Mouse (Mus musculus) 3T3-L1 (cell line): Measurements from ENCODE around the gene Mlf2.

Source experiments
- DNase-seq: peaks from one replicate; pipeline ENCODE4 v3.0.0-alpha.2; 2015; ENCODE audit warnings: low read depth, low spot score

The Mlf2 gene

DNA sequence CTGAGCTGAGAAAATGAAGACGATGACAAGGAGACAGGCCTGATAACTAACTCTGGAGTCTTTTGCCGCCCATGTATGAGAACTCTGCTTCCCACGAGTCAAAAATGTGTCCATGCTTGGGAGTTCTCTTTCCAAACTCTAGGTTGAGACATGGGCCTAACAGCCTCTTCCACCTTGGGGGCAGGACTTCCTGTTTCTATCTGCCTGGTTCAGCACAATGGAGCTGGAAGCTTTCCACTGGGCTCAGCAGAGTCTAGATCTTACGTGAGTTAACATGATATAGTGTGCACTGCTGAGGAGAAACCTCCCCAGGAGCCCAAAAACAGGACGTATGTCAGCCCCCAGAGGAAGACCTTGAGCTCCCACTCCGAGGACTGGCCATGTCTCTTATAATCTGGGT, 18.0 kb upstream of the Mlf2 start:
- DNase-seq = peak; percentile 20

GRCm38 (mm10) chr6:124913721-124914285, 17.4 kb upstream of the Mlf2 start:
- no peak for DNase-seq

DNA sequence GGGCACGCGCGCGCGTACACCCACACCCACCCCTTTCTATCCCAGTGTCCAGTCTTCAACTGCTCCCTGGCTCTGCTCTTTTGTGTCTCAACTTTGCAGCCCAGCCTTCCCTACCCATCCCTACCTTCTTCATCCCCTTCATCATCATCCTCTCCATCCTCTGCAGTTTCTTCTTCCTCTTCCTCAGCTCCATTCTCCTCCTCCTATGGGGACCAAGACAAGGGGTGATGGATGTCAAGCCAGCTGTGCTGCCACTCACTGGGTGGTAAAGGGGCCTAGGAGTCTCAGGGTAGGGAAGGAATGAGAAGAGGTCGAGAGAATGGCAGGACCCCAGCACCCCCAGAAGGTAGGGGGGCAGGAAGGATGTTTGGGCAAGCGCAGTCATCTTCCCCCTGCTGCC, 16.7 kb upstream of the Mlf2 start:
- DNase-seq = no peak

GRCm38 (mm10) chr6:124915160-124915941, 15.8 kb upstream of the Mlf2 start:
- DNase-seq = no peak

- DNase-seq = peak; percentile 62
These were observed 15.1 kb upstream of the Mlf2 start for GRCm38 (mm10) chr6:124915942-124916694.

DNA sequence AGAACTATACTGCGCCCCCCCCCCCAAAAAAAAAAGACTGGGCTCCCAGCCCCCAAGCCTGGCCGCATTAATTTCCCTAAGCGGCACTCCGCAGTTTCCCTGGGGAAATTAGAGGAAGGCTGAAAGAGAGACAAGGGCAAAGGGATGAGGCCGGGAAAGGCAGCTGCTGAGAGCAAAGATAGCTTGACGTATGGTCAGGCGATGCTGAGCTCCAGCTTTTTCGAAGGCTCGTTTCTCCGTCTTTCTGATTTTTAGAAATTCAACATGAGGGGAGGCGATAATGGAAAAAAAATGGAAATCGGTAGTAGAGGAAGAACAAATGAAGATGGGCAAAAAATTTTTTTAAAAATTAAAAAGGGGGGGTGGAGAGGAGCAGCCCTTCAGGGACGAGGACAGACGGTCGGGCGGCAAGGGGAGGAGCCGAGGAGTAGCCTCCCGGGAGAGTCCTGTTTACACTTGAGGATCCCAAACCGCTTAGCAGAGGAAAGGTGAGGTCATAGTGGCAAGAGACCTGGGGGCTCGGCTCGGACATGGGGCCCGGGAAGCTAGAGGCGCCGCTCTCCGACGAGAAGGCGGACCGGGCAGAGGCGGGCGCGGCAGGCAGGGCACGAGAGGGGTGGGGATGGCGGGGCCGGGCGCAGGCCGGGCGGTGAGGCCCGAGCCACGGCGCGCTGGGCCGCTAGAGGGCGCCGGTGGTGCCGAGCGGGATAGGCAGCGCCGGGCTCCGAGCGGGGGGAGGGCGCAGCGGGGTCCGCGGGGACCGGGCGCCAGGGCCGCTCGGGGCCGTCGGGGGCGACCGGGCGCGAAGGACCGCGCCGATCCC, 14.3 kb upstream of the Mlf2 start:
- peak; percentile 82 for DNase-seq

- peak; percentile 96 for DNase-seq
These were observed 13.5 kb upstream of the Mlf2 start for GRCm38 (mm10) chr6:124917518-124918330.

- no peak for DNase-seq
These were observed 12.9 kb upstream of the Mlf2 start for GRCm38 (mm10) chr6:124918331-124918690.

GRCm38 (mm10) chr6:124918890-124919627, 12.1 kb upstream of the Mlf2 start:
- no peak for DNase-seq

DNA sequence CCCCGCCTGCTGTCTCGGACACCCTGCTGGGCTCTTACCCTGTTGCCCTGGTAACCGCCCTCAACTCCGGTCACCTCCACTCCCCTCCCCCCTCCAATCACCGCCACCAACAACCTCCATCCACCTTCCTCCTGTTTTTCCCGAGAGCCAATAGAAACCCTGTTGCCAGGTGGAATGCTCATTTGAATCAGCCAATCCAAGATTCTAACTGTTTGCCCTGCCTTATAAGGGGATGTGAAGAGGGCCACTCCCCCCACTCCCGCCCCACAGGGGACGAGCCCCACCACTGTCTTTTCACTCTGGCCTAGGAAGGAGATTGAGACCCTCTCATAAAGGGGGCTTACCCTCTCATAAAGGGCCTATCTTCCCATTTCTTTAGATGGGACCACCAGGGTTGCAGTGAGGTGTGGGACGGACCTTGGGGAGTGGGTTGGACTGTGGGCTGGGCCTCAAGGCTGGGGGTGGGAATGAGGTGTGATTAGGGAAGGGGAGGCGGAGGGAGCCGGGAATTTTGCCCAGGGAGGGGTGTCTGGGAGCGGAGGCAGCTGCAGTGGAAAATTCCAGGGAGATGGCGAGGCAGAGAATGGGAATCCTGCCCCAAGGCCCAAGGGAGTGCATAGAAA, 11.4 kb upstream of the Mlf2 start, which contains the start of gene Ptms:
TSS of gene Ptms (minus strand) at position 409 of the 623 bp plus-strand sequence.
- DNase-seq = peak; percentile 100

DNA sequence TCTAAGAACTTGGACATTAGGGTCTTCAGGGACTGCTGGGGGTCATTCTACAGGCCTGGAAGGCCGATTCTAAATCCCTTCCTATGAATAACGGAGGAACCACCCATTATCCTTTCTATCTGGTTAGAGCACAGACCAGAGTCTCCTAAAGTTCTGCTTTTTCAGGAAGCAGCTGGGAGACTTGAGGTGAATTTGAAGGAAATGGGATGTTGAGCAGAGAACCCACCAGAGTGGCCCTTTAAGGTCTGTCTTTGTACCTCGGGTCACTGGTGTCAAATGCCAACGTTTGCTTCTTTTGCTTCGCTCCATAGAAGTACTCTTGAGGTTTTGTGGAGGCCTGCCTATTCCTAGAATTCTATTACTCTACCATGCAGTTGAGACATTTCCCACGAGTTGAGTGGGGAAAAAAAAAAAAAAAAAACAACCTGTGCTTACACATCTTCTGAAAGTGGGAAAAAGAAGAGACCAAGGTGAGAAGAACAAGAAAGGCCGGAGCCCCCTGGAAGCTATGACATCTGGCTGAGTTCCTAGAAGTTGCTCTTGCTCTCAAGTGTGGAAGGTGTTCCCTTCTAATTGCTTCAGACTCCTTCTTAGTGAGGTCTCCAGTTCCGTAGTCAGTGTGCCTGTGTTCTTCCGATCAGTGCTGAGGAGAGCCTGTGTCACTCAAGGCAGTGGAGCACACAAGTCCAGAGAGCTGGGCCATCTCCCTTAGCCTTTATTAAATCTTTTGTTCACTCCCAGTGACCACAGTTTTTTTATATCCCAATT, 10.7 kb upstream of the Mlf2 start:
- DNase-seq = no peak

DNA sequence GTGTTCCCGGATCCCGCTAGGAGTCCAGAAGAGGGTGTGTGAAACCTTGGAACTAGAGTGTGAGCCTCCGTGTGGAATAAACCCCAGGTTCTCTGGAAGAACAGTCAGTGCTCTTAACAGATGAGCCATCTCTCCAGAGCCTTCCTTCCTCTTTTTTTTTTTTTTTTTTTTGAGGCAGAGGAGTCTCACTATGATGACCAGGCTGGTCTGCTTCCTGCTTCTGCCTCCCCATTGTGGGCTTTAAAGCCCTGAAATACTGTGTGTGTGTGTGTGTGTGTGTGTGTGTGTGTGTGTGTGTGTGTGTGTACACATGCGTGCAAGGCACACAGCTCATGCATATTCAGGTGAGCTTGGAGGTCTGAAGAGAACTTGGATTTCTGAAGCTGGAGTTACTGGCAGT, 9.6 kb upstream of the Mlf2 start:
- DNase-seq = peak; percentile 21

- DNase-seq = no peak
These were observed 5.9 kb upstream of the Mlf2 start for GRCm38 (mm10) chr6:124925173-124925793.

GRCm38 (mm10) chr6:124925941-124926340, 5.2 kb upstream of the Mlf2 start:
- peak; percentile 49 for DNase-seq

- DNase-seq = peak; percentile 71
These were observed 955 bp upstream of the Mlf2 start for GRCm38 (mm10) chr6:124930231-124930630.

DNA sequence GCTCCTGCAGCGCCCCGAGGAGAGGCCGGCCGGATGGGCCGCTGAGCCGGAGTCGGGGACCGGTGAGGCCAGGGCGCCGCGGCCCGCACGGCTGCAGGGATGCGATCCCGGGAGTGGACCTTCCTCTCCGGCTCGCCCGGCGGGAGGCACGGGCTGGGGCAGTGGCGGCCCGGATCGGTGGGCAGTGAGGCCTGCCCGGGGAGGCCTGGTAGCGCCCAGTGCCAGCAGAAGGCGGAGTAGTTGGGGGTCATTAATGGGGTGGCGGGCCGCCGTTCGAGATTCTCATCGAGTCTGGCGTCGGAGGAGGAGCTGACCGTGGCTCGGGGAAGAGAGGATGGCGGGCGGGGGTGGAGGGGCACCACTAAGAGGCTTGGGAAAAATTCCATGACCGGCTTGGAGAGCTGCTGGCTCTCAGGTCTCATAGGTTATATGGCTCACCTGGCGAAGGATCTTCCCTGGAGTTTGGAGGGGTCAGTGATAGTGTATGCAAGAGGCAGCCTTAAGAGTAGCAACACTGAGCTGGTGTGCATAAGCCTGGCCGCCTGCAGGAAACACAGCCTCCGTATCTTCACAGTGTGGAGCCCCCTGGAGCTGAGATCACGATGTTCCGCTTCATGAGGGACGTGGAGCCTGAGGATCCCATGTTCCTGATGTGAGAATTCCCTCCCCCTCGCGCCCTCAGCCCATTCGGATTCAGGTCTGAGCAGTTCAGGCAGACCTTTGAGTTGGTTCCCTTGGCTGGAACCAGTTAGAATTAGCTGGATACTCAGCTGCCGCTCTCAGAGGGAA, 533 bp downstream of the Mlf2 start:
- peak; percentile 79 for DNase-seq

GRCm38 (mm10) chr6:124932314-124932695, 1.1 kb downstream of the Mlf2 start:
- DNase-seq = peak; percentile 22

DNA sequence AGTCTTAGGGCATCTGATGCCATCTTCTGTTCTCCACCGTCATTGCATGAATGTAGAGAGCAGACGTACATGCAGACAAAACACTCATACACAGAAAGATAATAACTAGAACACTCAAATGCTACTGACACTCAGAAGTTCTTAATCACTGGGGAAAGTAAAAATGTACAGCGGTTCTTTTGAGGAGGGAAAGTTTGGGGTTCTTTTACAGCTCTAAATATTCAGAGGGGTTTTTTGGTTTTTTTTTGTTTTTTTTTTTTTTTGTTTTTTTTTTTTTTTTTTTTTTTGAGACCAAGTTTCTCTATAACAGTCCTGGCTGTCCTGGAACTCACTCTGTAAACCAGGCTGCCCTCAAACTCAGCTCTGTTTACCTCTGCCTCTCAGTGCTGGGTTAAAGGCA, 1.9 kb downstream of the Mlf2 start:
- DNase-seq = peak; percentile 35
